Mouse (Mus musculus): ENCODE results near the gene Bsx. TPM values are rescaled to one million over a fixed set of nuclear protein-coding genes. Genes with fewer than 3 reads are reported as not detected.

Gene Bsx
- polyA plus RNA-seq, 1 experiment from 2014 or later, result 0.07 TPM

DNA sequence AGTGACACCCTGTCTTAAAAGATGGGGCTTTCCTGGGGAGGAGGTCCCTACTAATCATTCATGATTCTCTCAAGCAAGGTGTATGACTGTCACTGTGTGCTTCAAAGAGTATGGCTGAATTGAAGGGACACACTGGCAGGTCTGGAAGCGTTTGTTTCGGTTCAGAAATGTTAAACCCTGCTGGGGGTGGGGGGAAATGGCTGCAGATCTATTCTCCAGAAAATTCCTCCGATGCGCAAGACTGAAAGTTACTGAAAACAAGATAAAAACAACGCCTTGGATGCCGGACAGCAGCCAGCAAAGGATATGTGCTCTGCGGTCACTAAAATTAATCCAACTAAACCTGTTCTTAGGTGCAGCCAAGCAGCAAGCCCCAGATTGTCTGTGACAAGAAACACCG is 34.5 kb downstream of the Bsx start:
- no peaks in the 10 kb centered on the region for H3K27me3 ChIP-seq (ENCODE audit: control insufficient read depth, insufficient read depth, low read length)
- ATAC-seq (ENCODE audit: insufficient number of reproducible peaks, insufficient read depth, low FRiP score, low read depth), result no peak
- 77% methylated on average over 8 of the region's 8 CpGs for WGBS

DNA sequence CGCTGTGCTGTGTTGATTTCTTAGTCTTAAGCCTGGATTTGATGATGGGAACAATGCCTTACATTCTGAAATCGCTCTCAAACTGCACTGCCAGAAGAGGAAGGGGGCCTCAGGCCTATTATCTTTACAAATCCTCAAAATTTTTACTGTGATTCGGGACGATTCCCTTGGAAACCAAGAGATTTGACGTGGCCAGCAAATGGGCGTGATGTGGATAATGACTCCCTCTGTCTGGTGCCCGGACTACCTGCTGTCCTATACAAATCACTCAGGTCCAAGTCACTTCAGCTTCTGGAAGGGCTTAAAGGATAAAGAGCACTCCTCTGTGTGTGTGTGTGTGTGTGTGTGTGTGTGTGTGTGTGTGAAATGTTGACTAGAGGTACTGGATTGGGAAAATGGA is 35.0 kb downstream of the Bsx start:
- H3K4me2 ChIP-seq (replicated peaks; ENCODE audit: low read depth, low read length), result no peak overlapping the region
- 79% methylated on average over 7 of the region's 7 CpGs for WGBS
- no peaks in the 10 kb centered on the region for H3K36me3 ChIP-seq (ENCODE audit: control insufficient read depth, insufficient read depth, low read length)
- H3K4me1 ChIP-seq (ENCODE audit: control insufficient read depth, insufficient read depth, low read length), result no peaks in the 10 kb centered on the region
- no peaks in the 10 kb centered on the region for H3K27me3 ChIP-seq (ENCODE audit: control insufficient read depth, insufficient read depth, low read length)
- no peaks in the 10 kb centered on the region for H3K9me3 ChIP-seq (ENCODE audit: control insufficient read depth, low read depth, low read length)
- no peak overlapping the region for H3K27ac ChIP-seq (ENCODE audit: low read length)
- H3K9ac ChIP-seq (replicated peaks; ENCODE audit: low read depth, low read length), result no peak overlapping the region
- ATAC-seq (ENCODE audit: insufficient number of reproducible peaks, insufficient read depth, low FRiP score, low read depth), result no peak
- no peak overlapping the region for H3K4me3 ChIP-seq (ENCODE audit: low read depth, low read length)

More for the DNA sequence above, 34.5 kb downstream of the Bsx start:
- Histone ChIP-seq H3K9ac (replicated peaks; ENCODE audit: low read depth, low read length) (no peak overlapping the region), H3K36me3 (ENCODE audit: control insufficient read depth, insufficient read depth, low read length) (no peaks in the 10 kb centered on the region), H3K4me1 (ENCODE audit: control insufficient read depth, insufficient read depth, low read length) (no peaks in the 10 kb centered on the region), H3K4me2 (replicated peaks; ENCODE audit: low read depth, low read length) (no peak overlapping the region), H3K9me3 (ENCODE audit: control insufficient read depth, low read depth, low read length) (no peaks in the 10 kb centered on the region), H3K27ac (ENCODE audit: low read length) (no peak overlapping the region), H3K4me3 (ENCODE audit: low read depth, low read length) (no peak overlapping the region)

DNA sequence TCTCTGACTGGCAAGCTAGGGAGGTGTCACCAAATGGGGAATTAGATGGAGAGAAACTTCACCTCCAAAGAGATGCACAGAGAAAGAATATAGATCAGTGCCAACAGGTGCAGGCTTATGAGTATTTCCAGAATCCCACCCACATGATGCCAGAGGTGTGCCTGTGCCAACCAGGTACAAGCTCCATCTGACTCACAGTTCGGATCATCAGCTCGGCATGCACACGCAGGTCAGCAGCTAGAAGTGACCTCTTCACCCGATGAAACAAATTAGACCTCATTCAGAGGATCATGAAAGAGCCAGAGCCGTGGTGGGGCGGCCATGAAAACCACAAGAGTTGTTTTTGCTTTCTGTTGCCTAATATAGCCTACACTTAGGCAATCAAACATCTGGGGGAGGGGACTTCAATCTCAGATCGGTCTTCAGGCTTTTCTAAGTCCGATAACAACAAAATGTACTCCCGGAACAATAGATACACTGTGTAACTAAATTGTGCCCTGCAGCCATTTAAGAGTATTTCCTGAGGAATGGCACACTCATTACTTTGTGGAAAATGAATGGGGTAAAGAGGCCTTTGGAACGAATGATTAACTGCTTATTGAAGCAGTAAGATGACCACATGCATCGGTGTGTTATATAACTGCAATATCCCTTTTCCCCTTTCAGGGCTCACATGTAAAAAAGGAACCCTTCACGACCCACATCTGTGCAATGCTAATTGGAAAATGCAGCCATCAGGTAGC is 44.1 kb downstream of the Bsx start:
- no peak for ATAC-seq (ENCODE audit: insufficient number of reproducible peaks, insufficient read depth, low FRiP score, low read depth)
- no peak overlapping the region for H3K27ac ChIP-seq (ENCODE audit: low read length)
- no peak overlapping the region for H3K4me2 ChIP-seq (replicated peaks; ENCODE audit: low read depth, low read length)
- H3K4me3 ChIP-seq (ENCODE audit: low read depth, low read length), result no peak overlapping the region
- no peaks in the 10 kb centered on the region for H3K27me3 ChIP-seq (ENCODE audit: control insufficient read depth, insufficient read depth, low read length)
- no peaks in the 10 kb centered on the region for H3K36me3 ChIP-seq (ENCODE audit: control insufficient read depth, insufficient read depth, low read length)
- no peaks in the 10 kb centered on the region for H3K9me3 ChIP-seq (ENCODE audit: control insufficient read depth, low read depth, low read length)
- 67% methylated on average over 12 of the region's 12 CpGs for WGBS
- no peak overlapping the region for H3K9ac ChIP-seq (replicated peaks; ENCODE audit: low read depth, low read length)
- H3K4me1 ChIP-seq (ENCODE audit: control insufficient read depth, insufficient read depth, low read length), result no peaks in the 10 kb centered on the region

DNA sequence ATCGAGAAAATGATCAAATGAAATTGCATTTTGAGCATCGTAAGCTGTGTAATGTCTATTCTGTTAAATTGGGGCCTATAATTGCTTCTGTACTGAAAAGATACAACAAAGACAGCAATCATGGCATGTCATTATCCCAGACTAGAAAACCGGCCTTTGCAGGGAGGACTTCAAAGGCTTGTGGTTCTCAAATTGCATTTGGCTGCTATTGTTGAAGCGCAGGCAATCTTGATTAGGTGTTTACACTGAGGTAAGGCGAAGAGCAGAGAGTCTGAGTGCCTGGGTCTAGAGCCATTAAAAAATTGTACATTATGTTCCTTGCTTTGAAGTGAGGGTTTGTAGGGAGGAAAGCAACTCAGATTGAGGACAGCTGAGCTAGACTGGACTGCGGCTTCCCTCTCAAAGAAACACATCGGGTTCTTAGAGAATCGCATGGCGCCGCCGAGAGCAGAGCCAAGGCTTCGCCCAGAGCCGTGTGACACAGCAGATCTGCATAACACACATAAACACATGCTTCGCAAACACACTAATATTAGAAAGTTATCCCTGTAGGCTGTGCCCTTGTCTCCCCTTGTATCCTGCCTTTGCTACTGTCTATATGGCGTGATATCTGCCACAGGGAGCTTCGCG is 53.5 kb downstream of the Bsx start:
- H3K4me3 ChIP-seq (ENCODE audit: low read depth, low read length), result no peak overlapping the region
- no peaks in the 10 kb centered on the region for H3K36me3 ChIP-seq (ENCODE audit: control insufficient read depth, insufficient read depth, low read length)
- H3K4me1 ChIP-seq (ENCODE audit: control insufficient read depth, insufficient read depth, low read length), result no peaks in the 10 kb centered on the region
- no peak overlapping the region for H3K27ac ChIP-seq (ENCODE audit: low read length)
- ATAC-seq (ENCODE audit: insufficient number of reproducible peaks, insufficient read depth, low FRiP score, low read depth), result no peak
- no peaks in the 10 kb centered on the region for H3K27me3 ChIP-seq (ENCODE audit: control insufficient read depth, insufficient read depth, low read length)
- no peak overlapping the region for H3K4me2 ChIP-seq (replicated peaks; ENCODE audit: low read depth, low read length)
- H3K9me3 ChIP-seq (ENCODE audit: control insufficient read depth, low read depth, low read length), result no peaks in the 10 kb centered on the region
- no peak overlapping the region for H3K9ac ChIP-seq (replicated peaks; ENCODE audit: low read depth, low read length)
- WGBS, result 72% methylated on average over 17 of the region's 17 CpGs

Other genes starting within 250 kb of the Bsx start
- not detected in 2 replicates for gene Gm21915, start 203.5 kb upstream of the Bsx start, polyA plus RNA-seq (2014; fragmentation: Nextera tagmentation; extraction: Ambion mirVana)
- 40.9 and 42.9 TPM in 2 replicates for gene Clmp, start 188.2 kb upstream of the Bsx start, polyA plus RNA-seq (2014; fragmentation: Nextera tagmentation; extraction: Ambion mirVana)
- gene Hspa8, start 73.1 kb upstream of the Bsx start, polyA plus RNA-seq (2014; fragmentation: Nextera tagmentation; extraction: Ambion mirVana), result 2,119 and 2,394 TPM in 2 replicates
- 0.20 TPM in 1 of 2 replicates, not detected in the other for gene Jhy, start 90.0 kb downstream of the Bsx start, polyA plus RNA-seq (2014; fragmentation: Nextera tagmentation; extraction: Ambion mirVana)
- 0.27 TPM in 1 of 2 replicates, not detected in the other for gene Crtam, start 130.5 kb downstream of the Bsx start, polyA plus RNA-seq (2014; fragmentation: Nextera tagmentation; extraction: Ambion mirVana)

All from stomach, embryonic 14.5 days (tissue).